Comparison of ENCODE assay signal across 10 mouse cellular contexts in genomic region chr6:91960028-91960811, GRCm38 (mm10). TPM values are rescaled to one million over a fixed set of nuclear protein-coding genes. Genes with fewer than 3 reads are reported as not detected.
A peak's percentile ranks its signal among the peaks of the same experiment; 100 is the strongest.
DNase-seq lines count a peak whose midpoint lies in the region; ATAC-seq and TF ChIP-seq lines count a peak whose summit lies in the region.
"Had no signal": no experiment of that assay in that cellular context is flagged by ENCODE, and none has a peak within 500 bp of the region (broad histone marks: within the 10 kb centered on the region; RNA-seq: fewer than 3 reads in every experiment).

No protein-coding gene starts in this region.

- no peak for TF ChIP-seq EP300 in liver, embryonic 14.5 days (IDR thresholded peaks at IDR 0.05; ENCODE audit: low read depth)

- intact Hi-C loops in heart, postnatal 25 days (cut with DNase I), result loop anchor here (2.0 kb wide), 1 partner anchor 33 kb away; no protein-coding TSS in a partner anchor
- intact Hi-C loops in left cerebral cortex, postnatal 4 days (cut with DNase I), result no loop called here

- H3K4me2 ChIP-seq in neural tube, embryonic 15.5 days, result no peak overlapping the region
- no peak overlapping the region for H3K4me2 ChIP-seq in liver, embryonic 14.5 days (ENCODE audit: low read depth)

- H3K9ac ChIP-seq in neural tube, embryonic 15.5 days (replicated peaks), result no peak overlapping the region
- no peak overlapping the region for H3K9ac ChIP-seq in liver, embryonic 14.5 days (replicated peaks)

- peak overlapping the region; percentile 56 for H3K27ac ChIP-seq in neural tube, embryonic 15.5 days (replicated peaks)
- H3K27ac ChIP-seq in liver, embryonic 14.5 days, result no peak overlapping the region

- peaks cover 36% of the 10 kb centered on the region for H3K4me1 ChIP-seq in neural tube, embryonic 15.5 days
- H3K4me1 ChIP-seq in liver, embryonic 14.5 days (replicated peaks; ENCODE audit: control insufficient read depth in 2 of 2, insufficient read depth in 2 of 2, low read length in 1 of 2), result 0 out of 4 replicates have a peak, but pooled peaks cover 0 to 3% of the 10 kb centered on the region in 2 experiments

- H3K4me3 ChIP-seq in neural tube, embryonic 15.5 days (replicated peaks), result no peak overlapping the region
- H3K4me3 ChIP-seq in liver, embryonic 14.5 days (ENCODE audit: insufficient read depth in 1 of 2, low read depth in 2 of 2, low read length in 2 of 2), result no peak overlapping the region
- H3K4me3 ChIP-seq: erythroblast, embryonic 14.5 days; myocyte had no signal

- no peak for ATAC-seq in neural tube, embryonic 15.5 days (ENCODE audit: low FRiP score)
- ATAC-seq in liver, embryonic 14.5 days (ENCODE audit: insufficient read depth), result peak; percentile 26; the same call in 1 of the 2 replicates

- WGBS in neural tube, embryonic 15.5 days, result 40% methylated on average over 8 of the region's 8 CpGs
- 25% methylated on average over 8 of the region's 8 CpGs for WGBS in liver, embryonic 14.5 days (ENCODE audit: insufficient replicate concordance)

- no peak for DNase-seq in neural tube, embryonic 10.5 days (ENCODE audit: extremely low spot score, low spot score)
- peak; percentile 51 for DNase-seq in heart, postnatal 25 days (ENCODE audit: low spot score)
- DNase-seq in liver, embryonic 14.5 days (ENCODE audit: low read depth in 3 of 3, low spot score in 3 of 3), result no peak
- peak; percentile 15 for DNase-seq in yolk sac, embryonic 10.5 days (ENCODE audit: low spot score)
- DNase-seq in spleen, adult 12 weeks (ENCODE audit: low spot score), result no peak
- DNase-seq in left cerebral cortex, adult 18-20 months (ENCODE audit: low spot score in 2 of 2), result no peak
- no peak for DNase-seq in left cerebral cortex, postnatal 4 days

- H3K9me3 ChIP-seq in neural tube, embryonic 15.5 days (replicated peaks), result no peaks in the 10 kb centered on the region
- no peaks in the 10 kb centered on the region for H3K9me3 ChIP-seq in liver, embryonic 14.5 days (ENCODE audit: control insufficient read depth, low read length)

- no peaks in the 10 kb centered on the region for H3K36me3 ChIP-seq in neural tube, embryonic 15.5 days
- H3K36me3 ChIP-seq in liver, embryonic 14.5 days (replicated peaks; ENCODE audit: control insufficient read depth, insufficient read depth, low read depth), result no peaks in the 10 kb centered on the region

- TF ChIP-seq CTCF in liver, embryonic 14.5 days (IDR thresholded peaks at IDR 0.05; ENCODE audit: low read depth), result no peak

- H3K27me3 ChIP-seq in neural tube, embryonic 15.5 days (replicated peaks), result no peaks in the 10 kb centered on the region
- no peaks in the 10 kb centered on the region for H3K27me3 ChIP-seq in liver, embryonic 14.5 days (ENCODE audit: control insufficient read depth, insufficient read depth, low read length)

RNA-seq across cellular contexts. Expression of gene Fgd5, which starts 18.5 kb away (rescaled TPM):
- polyA plus RNA-seq in neural tube, embryonic 15.5 days (2015; fragmentation: Nextera tagmentation; extraction: Ambion mirVana), result 17.3 and 17.6 TPM in 2 replicates
- 10 to 100 TPM; 24.2 to 26.8 TPM for total RNA-seq in heart, postnatal 25 days (2021)
- polyA plus RNA-seq in liver, embryonic 14.5 days (2012; rRNA removed), result 1.6 and 1.7 TPM in 2 replicates
- 1.5 and 1.6 TPM in 2 replicates for polyA plus RNA-seq in liver, embryonic 14.5 days (2014; fragmentation: Nextera tagmentation; extraction: Ambion mirVana)
- 1 to 10 TPM; 5.3 to 5.8 TPM for total RNA-seq in left cerebral cortex, adult 18-20 months (2021)
- total RNA-seq in left cerebral cortex, postnatal 4 days (2021), result 1 to 10 TPM; 7.5 to 7.9 TPM
- polyA plus RNA-seq: myocyte had no signal

RNA-seq across cellular contexts. Expression of gene 4930590J08Rik, which starts 57.6 kb away (rescaled TPM):
- polyA plus RNA-seq in neural tube, embryonic 15.5 days (2015; fragmentation: Nextera tagmentation; extraction: Ambion mirVana), result 1.4 and 1.5 TPM in 2 replicates
- under 1 TPM; 0.55 to 0.67 TPM for total RNA-seq in heart, postnatal 25 days (2021)
- 0.06 and 0.17 TPM in 2 replicates for polyA plus RNA-seq in liver, embryonic 14.5 days (2012; rRNA removed)
- polyA plus RNA-seq in liver, embryonic 14.5 days (2014; fragmentation: Nextera tagmentation; extraction: Ambion mirVana), result 0.11 TPM in 1 of 2 replicates, not detected in the other
- 1 to 10 TPM; 2.0 to 2.2 TPM for total RNA-seq in left cerebral cortex, adult 18-20 months (2021)
- 1 to 10 TPM; 2.6 to 3.0 TPM for total RNA-seq in left cerebral cortex, postnatal 4 days (2021)
- polyA plus RNA-seq: erythroblast, embryonic 14.5 days had no signal

Comparison
In these comparisons a context has a peak if more than half of its experiments do, and no peak if none do; other contexts are left out.
1. DNase-seq: peak in heart, postnatal 25 days (single experiment) and yolk sac, embryonic 10.5 days (single experiment); none in neural tube, embryonic 10.5 days (single experiment), liver, embryonic 14.5 days (0 of 3), spleen, adult 12 weeks (single experiment), left cerebral cortex, adult 18-20 months (0 of 2) and left cerebral cortex, postnatal 4 days (single experiment).